Mouse (Mus musculus): ENCODE data around the gene Vps13d. TPM values are rescaled to one million over a fixed set of nuclear protein-coding genes. Genes with fewer than 3 reads are reported as not detected.

Vps13d gene
- polyA plus RNA-seq, 1 experiment from 2014 or later, result 12.1 TPM

DNA sequence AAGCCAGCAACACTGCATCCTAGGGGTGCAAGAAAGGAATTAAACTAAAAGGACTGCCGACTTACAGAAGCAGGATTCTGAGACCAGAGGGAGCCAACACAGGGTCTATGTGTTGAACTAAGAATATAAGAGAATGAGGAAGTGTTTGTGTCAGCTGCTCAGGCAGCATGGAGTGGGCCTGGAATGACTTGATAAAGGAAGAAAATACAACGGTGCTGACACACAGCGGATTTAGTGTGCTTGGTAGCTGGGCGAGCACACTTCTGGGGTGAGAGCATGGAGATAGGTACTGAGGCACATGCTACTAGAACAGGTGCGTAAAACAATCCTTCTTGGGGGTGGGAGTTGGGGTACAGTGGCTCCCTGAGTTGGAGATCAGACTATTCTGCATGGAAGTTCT, 51.3 kb downstream of the Vps13d start:
- H3K27me3 ChIP-seq (ENCODE audit: control insufficient read depth, insufficient read depth, low read length), result no peaks in the 10 kb centered on the region
- no peak overlapping the region for H3K27ac ChIP-seq
- H3K4me3 ChIP-seq (replicated peaks; ENCODE audit: low read length), result no peak overlapping the region
- H3K4me1 ChIP-seq (replicated peaks; ENCODE audit: control insufficient read depth, insufficient read depth, low read length), result no peaks in the 10 kb centered on the region
- H3K9me3 ChIP-seq (ENCODE audit: control insufficient read depth, low read length), result no peaks in the 10 kb centered on the region
- no peak overlapping the region for H3K4me2 ChIP-seq (replicated peaks)
- ATAC-seq (ENCODE audit: low FRiP score) (no peak), DNase-seq (ENCODE audit: low spot score) (no peak)
- WGBS, result 91% methylated on average over 5 of the region's 5 CpGs
- no peak overlapping the region for H3K9ac ChIP-seq
- peaks cover 95% of the 10 kb centered on the region for H3K36me3 ChIP-seq (replicated peaks; ENCODE audit: control insufficient read depth, insufficient read depth)

DNA sequence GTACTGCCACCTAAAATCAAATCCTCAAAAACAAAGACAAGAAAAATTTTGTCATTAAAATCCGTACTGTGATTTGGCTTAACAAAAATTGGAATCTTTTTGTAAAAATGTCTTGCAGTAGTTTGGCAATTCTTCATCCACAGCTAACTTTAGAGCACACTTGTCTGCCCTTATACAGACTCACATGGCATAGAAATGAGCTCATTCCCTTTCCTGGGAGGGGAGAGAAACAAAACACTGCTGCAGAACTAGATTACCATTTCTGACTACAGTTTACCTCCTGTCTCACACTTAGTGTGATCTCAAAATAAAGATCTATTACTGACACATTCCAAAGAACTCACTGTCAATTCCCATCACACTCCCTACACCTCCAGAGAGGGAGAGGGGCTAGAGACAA, 58.1 kb downstream of the Vps13d start:
- ATAC-seq (ENCODE audit: low FRiP score) (no peak), DNase-seq (ENCODE audit: low spot score) (no peak)
- H3K36me3 ChIP-seq (replicated peaks; ENCODE audit: control insufficient read depth, insufficient read depth), result peaks cover 89% of the 10 kb centered on the region
- no peak overlapping the region for H3K27ac ChIP-seq
- no peaks in the 10 kb centered on the region for H3K9me3 ChIP-seq (ENCODE audit: control insufficient read depth, low read length)
- H3K4me3 ChIP-seq (replicated peaks; ENCODE audit: low read length), result no peak overlapping the region
- H3K9ac ChIP-seq, result no peak overlapping the region
- H3K4me1 ChIP-seq (replicated peaks; ENCODE audit: control insufficient read depth, insufficient read depth, low read length), result no peaks in the 10 kb centered on the region
- no peak overlapping the region for H3K4me2 ChIP-seq (replicated peaks)
- no peaks in the 10 kb centered on the region for H3K27me3 ChIP-seq (ENCODE audit: control insufficient read depth, insufficient read depth, low read length)
- 92% methylated on average over 1 of the region's 1 CpGs for WGBS

DNA sequence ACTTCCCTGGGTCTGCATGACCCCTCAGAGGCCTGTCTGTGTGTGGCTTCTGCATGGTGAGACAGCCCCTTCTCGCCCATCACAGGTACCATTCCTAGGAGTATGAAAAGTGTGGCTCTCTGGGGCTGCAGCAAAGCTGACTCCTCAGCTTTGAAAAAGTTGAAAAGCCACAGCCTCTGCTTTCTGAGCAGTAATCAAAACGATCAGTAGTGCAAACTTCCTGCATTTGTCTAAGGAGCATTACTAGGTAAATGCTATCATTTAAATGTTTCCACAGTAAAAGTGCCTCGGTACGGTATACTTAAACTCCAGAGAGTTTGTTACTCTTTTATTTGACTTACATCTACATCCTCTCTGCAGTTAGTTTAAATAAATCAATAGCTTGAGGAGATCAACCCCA, 59.3 kb downstream of the Vps13d start:
- Histone ChIP-seq H3K4me1 (replicated peaks; ENCODE audit: control insufficient read depth, insufficient read depth, low read length) (no peaks in the 10 kb centered on the region), H3K27me3 (ENCODE audit: control insufficient read depth, insufficient read depth, low read length) (no peaks in the 10 kb centered on the region), H3K27ac (no peak overlapping the region), H3K4me2 (replicated peaks) (no peak overlapping the region), H3K4me3 (replicated peaks; ENCODE audit: low read length) (no peak overlapping the region), H3K9ac (no peak overlapping the region), H3K9me3 (ENCODE audit: control insufficient read depth, low read length) (no peaks in the 10 kb centered on the region), H3K36me3 (replicated peaks; ENCODE audit: control insufficient read depth, insufficient read depth) (peaks cover 89% of the 10 kb centered on the region)
- WGBS, result 95% methylated on average over 4 of the region's 4 CpGs
- ATAC-seq (ENCODE audit: low FRiP score), result no peak
- DNase-seq (ENCODE audit: low spot score), result no peak

DNA sequence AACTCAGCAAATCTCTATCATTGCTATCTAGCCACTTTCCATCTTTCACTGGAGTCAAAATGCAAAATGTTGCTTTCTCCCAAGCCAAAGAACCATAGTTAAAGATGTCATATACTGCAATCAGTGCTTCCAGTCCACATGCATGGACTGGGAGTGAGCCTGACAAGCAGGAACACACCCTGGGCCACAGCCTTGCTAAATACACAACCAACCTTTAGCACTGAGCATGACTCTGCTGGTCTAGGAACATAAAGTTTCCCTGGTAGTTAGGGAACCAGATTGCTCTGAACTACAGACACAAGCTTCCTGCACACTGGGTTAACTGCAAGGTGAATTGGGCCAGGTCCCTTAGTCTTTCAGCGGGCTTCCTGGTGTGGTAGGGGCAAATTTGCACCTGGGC, 64.0 kb downstream of the Vps13d start:
- H3K27ac ChIP-seq, result no peak overlapping the region
- 90% methylated on average over 1 of the region's 1 CpGs for WGBS
- no peaks in the 10 kb centered on the region for H3K27me3 ChIP-seq (ENCODE audit: control insufficient read depth, insufficient read depth, low read length)
- H3K4me2 ChIP-seq (replicated peaks), result no peak overlapping the region
- no peaks in the 10 kb centered on the region for H3K9me3 ChIP-seq (ENCODE audit: control insufficient read depth, low read length)
- DNase-seq (ENCODE audit: low spot score) (no peak), ATAC-seq (ENCODE audit: low FRiP score) (no peak)
- H3K36me3 ChIP-seq (replicated peaks; ENCODE audit: control insufficient read depth, insufficient read depth), result peaks cover 89% of the 10 kb centered on the region
- no peaks in the 10 kb centered on the region for H3K4me1 ChIP-seq (replicated peaks; ENCODE audit: control insufficient read depth, insufficient read depth, low read length)
- no peak overlapping the region for H3K9ac ChIP-seq
- H3K4me3 ChIP-seq (replicated peaks; ENCODE audit: low read length), result no peak overlapping the region

DNA sequence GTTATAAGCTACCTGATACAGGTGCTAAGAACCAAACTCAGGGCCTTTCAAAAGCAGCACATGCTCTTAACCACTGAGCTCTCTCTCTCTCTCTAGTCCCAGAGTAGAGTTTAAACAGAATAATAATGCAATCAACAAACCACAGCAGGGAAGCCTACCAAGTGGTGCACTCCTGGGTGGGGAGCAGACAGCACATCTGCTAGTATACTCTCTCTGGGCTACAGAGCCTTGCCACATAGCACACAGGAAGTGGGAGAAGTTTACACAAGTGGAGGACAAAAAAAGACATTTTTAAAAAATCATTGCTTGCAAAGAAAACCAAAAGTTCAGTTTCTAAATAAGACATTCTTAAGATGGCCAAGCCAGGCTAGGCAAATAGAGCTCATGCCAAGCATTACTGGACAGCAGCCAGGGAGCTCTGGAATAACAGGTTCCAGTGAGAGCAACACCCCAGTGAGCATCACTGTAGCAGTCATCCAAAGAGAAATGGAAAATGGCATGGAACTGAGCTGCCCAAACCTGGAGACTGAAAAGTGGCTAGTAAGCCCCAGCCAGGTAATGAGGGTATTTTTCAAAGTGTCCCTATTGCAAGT, 64.8 kb downstream of the Vps13d start:
- DNase-seq (ENCODE audit: low spot score) (no peak), ATAC-seq (ENCODE audit: low FRiP score) (no peak)
- H3K9ac ChIP-seq, result no peak overlapping the region
- H3K27me3 ChIP-seq (ENCODE audit: control insufficient read depth, insufficient read depth, low read length), result no peaks in the 10 kb centered on the region
- no peaks in the 10 kb centered on the region for H3K9me3 ChIP-seq (ENCODE audit: control insufficient read depth, low read length)
- no peak overlapping the region for H3K4me2 ChIP-seq (replicated peaks)
- no peaks in the 10 kb centered on the region for H3K4me1 ChIP-seq (replicated peaks; ENCODE audit: control insufficient read depth, insufficient read depth, low read length)
- no peak overlapping the region for H3K4me3 ChIP-seq (replicated peaks; ENCODE audit: low read length)
- no peak overlapping the region for H3K27ac ChIP-seq
- H3K36me3 ChIP-seq (replicated peaks; ENCODE audit: control insufficient read depth, insufficient read depth), result peaks cover 89% of the 10 kb centered on the region

DNA sequence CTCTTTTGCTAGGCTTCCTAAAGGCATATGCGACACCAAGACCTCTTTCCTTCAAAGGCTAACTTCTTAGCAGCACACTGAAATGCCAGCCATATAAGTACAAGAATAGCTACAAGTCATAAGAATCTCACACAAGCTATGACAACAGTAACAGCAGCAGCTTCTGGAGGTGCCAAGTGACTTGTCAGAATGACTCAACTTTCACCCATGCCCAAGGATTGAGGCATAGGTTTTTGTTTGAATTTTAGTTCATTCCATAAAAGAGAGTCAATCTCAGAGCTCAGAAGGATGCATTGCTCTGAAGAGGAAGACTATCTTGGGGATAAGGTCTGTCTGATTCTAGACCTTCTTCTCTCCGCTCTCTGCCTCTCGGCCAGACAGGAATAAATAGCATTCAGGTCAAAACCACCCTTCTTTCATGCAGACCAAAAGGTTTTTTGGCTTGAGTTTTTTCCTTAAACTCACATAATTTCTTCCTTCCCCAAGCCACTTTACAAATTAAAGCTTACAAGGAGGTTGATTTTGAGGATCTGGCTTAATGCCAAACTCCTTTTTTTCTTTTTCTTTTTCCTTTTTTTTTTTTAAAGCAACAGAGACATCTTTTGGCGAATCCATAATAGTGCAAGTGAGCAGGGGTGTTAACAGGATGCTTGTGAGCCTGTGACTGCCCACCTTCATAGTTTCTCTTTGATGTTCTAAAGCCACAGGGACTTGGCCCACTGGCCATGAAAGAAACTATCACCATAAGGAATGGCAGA, 69.2 kb downstream of the Vps13d start:
- Histone ChIP-seq H3K27me3 (ENCODE audit: control insufficient read depth, insufficient read depth, low read length) (no peaks in the 10 kb centered on the region), H3K36me3 (replicated peaks; ENCODE audit: control insufficient read depth, insufficient read depth) (peaks cover 92% of the 10 kb centered on the region), H3K4me3 (replicated peaks; ENCODE audit: low read length) (no peak overlapping the region), H3K4me1 (replicated peaks; ENCODE audit: control insufficient read depth, insufficient read depth, low read length) (no peaks in the 10 kb centered on the region), H3K9me3 (ENCODE audit: control insufficient read depth, low read length) (no peaks in the 10 kb centered on the region), H3K9ac (no peak overlapping the region), H3K4me2 (replicated peaks) (no peak overlapping the region), H3K27ac (no peak overlapping the region)
- 81% methylated on average over 4 of the region's 4 CpGs for WGBS
- ATAC-seq (ENCODE audit: low FRiP score) (no peak), DNase-seq (ENCODE audit: low spot score) (peak; percentile 44)

DNA sequence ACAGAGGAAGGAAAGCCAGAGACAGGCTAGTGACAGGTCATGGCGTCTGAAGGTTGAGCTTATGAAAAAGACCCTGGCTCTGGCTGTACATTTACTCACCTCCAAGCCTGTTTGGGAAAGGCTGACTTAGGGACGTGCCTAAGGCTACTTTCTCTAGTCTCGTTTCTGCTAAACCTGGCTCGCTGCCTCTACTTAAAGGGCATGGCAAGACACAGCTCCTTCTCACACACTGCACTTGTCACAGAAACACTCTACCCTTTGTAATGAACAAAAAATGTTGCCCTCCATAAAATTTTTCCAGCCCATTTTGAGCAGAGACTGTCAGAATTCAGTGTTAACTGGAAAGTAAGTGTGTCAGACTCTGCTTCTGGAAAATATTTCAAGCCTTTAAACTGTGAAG, 70.4 kb downstream of the Vps13d start:
- no peak for DNase-seq (ENCODE audit: low spot score)
- Histone ChIP-seq H3K9me3 (ENCODE audit: control insufficient read depth, low read length) (no peaks in the 10 kb centered on the region), H3K27ac (no peak overlapping the region), H3K4me3 (replicated peaks; ENCODE audit: low read length) (no peak overlapping the region), H3K27me3 (ENCODE audit: control insufficient read depth, insufficient read depth, low read length) (no peaks in the 10 kb centered on the region), H3K4me2 (replicated peaks) (no peak overlapping the region), H3K4me1 (replicated peaks; ENCODE audit: control insufficient read depth, insufficient read depth, low read length) (no peaks in the 10 kb centered on the region), H3K9ac (no peak overlapping the region), H3K36me3 (replicated peaks; ENCODE audit: control insufficient read depth, insufficient read depth) (peaks cover 91% of the 10 kb centered on the region)
- no peak for ATAC-seq (ENCODE audit: low FRiP score)
- 81% methylated on average over 4 of the region's 4 CpGs for WGBS

DNA sequence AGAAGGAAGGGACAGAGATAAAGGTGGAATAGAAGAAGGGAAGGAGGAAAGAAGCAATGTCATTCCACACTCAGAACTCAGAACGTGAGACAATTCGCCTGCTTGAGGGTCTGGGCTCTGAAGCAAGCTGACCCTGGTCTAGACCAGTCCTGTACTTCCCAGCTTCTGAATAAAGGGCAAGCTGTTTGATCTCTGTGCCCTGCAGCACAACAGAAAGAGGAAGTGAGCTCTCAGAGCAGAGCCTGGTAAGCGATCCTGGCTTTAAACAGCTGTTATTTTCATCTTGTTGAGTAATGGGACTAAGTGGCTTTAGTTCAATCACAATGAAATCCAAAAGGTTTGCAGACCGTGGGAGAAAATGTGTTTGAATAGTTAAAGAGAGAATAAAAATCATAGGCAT, 83.2 kb downstream of the Vps13d start:
- Histone ChIP-seq H3K27me3 (ENCODE audit: control insufficient read depth, insufficient read depth, low read length) (no peaks in the 10 kb centered on the region), H3K4me2 (replicated peaks) (no peak overlapping the region), H3K9me3 (ENCODE audit: control insufficient read depth, low read length) (no peaks in the 10 kb centered on the region), H3K4me3 (replicated peaks; ENCODE audit: low read length) (no peak overlapping the region), H3K9ac (no peak overlapping the region), H3K27ac (no peak overlapping the region), H3K36me3 (replicated peaks; ENCODE audit: control insufficient read depth, insufficient read depth) (peaks cover 87% of the 10 kb centered on the region), H3K4me1 (replicated peaks; ENCODE audit: control insufficient read depth, insufficient read depth, low read length) (no peaks in the 10 kb centered on the region)
- DNase-seq (ENCODE audit: low spot score) (no peak), ATAC-seq (ENCODE audit: low FRiP score) (no peak)
- 44% methylated on average over 4 of the region's 4 CpGs for WGBS

DNA sequence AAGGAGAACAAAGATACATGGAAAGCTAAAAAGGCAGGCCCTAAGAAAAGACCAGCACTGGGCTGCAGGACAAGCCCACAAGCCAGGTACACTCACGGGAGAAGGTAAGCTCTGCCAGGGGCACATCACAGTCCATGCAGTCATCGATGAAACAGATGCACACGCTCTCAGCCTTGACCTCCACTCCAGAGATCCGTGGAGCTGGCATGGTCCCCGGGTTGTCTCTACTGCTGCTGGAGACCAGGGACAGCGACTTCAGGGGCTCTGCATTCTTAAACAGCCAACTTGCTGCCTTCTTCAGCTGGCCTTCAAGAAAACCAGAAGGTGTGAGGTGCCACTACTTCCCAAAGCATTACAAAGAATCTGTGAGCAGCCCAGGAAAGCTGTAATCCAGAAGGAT, 84.1 kb downstream of the Vps13d start:
- Histone ChIP-seq H3K27me3 (ENCODE audit: control insufficient read depth, insufficient read depth, low read length) (no peaks in the 10 kb centered on the region), H3K4me3 (replicated peaks; ENCODE audit: low read length) (no peak overlapping the region), H3K27ac (no peak overlapping the region), H3K4me1 (replicated peaks; ENCODE audit: control insufficient read depth, insufficient read depth, low read length) (no peaks in the 10 kb centered on the region), H3K9ac (no peak overlapping the region), H3K4me2 (replicated peaks) (no peak overlapping the region), H3K36me3 (replicated peaks; ENCODE audit: control insufficient read depth, insufficient read depth) (peaks cover 87% of the 10 kb centered on the region), H3K9me3 (ENCODE audit: control insufficient read depth, low read length) (no peaks in the 10 kb centered on the region)
- WGBS, result 94% methylated on average over 6 of the region's 6 CpGs
- ATAC-seq (ENCODE audit: low FRiP score) (no peak), DNase-seq (ENCODE audit: low spot score) (no peak)
